Mouse (Mus musculus) inflammation-experienced regulatory T-cells (primary cell): ENCODE data around the gene Gm20388. TPM values are rescaled to one million over a fixed set of nuclear protein-coding genes. Genes with fewer than 3 reads are reported as not detected.

Experiments used
- polyA plus RNA-seq, 2 experiments: library from polyadenylated mRNA; unstranded; fragments of 100-300 nt; shearing (Covaris generic); gene quantifications; one replicate each; pipeline ENCODE4 v1.2.1; 2017

Gm20388 gene
- 10 to 100 TPM in 1 of 2 experiments, not detected in 1; 14.4 TPM for polyA plus RNA-seq

DNA sequence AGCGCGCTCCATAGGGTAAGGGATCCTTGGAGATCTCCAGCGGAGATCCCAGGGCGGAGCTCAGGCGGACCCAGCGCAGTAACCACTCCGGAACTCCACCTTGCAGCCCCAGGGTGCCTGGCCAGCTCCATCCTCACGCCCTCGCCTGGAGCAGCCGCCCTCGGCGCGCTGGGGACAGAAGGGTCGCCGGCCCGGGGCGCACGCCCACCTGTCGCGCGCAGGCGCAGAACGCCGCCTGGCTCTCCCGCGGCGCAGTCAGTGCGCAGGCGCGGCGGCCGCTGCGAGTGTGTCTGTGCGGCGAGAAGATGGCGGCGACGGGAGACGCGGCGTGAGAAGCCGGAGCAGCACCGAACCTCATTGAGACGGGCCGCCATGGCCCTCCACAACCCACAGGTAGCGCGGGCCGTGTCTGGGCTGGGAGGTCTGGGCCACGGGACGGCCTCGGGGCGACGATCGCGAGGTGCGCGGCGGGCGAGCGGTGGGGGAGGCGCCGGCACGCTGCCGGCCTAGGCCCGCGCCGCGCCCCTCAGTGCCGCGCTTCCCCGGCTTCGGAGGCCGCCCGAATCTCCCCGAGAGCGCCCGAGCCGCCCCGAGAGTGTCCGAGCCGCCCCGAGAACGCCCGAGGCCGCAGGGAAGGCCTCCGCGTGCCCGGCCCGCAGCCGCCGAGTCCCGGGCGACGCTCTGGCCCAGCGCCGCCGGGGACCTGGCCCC lies at the start of gene Gm20388:
Gene Gm20388 (plus strand): TSS at position 295 of the 711 bp plus-strand sequence.

DNA sequence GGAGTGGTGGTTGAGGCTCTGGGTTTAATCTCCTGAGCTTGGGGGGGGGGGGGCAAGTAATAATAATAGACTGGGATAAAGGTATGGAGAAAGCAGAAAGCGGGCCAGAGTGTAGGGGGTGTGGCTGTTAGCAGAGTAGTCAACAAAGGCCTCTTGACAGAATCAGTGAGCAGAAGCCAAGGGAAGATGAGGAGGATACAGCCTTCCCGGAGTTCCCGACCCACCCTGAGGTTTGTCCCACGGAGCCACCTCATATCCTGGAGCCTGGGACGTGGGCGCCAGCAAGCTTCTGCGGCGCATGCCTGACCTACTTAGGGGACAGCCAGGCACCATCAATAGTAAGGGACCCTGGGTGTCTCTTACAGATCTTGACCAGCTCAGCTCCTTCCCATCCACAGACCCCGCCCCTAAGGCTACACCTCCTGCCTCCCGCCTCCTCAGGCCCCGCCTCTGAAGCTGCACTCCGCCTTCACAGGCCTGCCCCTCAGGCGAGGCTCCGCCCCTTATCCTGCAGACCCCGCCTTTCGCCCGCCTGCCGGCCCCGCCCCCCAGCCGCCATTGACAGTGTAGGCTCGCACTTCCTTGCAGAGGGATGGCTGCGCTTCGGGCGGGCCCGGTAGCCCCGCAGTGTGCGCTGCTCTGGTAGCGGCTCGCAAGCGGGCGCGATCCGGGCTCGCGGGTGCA lies 48.8 kb upstream of the Gm20388 start, which contains the start of gene Klhl36:
Gene Klhl36 (plus strand): TSS at position 561 of the 684 bp plus-strand sequence.

DNA sequence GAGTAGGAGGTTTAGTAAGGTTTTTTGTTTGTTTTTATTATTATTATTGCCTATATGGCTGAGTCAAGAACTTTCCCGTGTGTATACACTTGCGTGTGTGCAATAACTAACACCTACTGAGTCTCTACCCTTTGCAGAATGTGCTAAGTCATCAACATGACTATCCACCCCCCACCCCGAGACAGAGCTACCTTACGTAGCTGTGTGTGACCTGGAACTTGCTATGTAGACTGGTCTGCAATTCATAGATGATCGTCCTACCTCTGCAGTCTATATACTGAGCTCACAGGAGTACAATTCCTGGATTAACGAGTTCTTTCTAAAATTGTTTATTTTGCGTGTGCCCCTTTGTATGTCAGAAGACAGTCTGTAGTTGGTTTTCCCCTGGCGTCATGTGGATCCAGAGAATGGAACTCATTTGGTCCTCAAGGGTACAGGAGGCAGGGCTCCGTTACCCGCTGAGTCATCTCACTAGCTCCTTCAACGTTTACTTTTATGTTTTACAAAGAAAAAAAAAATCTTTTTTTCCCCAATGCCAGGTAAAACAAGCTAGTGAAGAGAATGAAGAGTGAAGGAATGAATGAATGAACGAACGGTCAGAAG lies 596 bp upstream of the Gm20388 start, which contains the start of gene Usp10:
Gene Usp10 (plus strand): TSS at position 417 of the 603 bp plus-strand sequence.

DNA sequence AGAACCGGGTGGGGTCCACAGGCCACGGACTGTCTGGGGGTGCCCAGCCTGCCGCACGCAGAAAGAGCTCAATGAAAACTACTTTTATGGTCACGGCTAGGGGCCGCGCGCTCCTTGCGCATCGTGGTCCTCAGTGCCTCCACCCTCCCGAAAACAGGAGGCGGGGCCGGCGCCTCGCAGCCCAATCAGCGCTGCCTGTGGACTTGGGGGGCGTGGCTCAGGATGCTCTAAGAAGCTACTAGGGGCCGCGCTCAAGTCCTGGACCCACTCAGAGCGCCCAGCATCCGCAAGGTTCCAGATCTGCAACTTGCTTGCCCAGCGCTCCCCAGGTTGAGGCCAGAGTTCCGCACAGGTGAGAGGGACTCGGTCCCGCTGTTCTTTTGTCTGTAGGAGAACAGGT lies 81.6 kb downstream of the Gm20388 start, which contains the start of gene Crispld2:
Gene Crispld2 (plus strand): TSS at position 190 of the 400 bp plus-strand sequence.

DNA sequence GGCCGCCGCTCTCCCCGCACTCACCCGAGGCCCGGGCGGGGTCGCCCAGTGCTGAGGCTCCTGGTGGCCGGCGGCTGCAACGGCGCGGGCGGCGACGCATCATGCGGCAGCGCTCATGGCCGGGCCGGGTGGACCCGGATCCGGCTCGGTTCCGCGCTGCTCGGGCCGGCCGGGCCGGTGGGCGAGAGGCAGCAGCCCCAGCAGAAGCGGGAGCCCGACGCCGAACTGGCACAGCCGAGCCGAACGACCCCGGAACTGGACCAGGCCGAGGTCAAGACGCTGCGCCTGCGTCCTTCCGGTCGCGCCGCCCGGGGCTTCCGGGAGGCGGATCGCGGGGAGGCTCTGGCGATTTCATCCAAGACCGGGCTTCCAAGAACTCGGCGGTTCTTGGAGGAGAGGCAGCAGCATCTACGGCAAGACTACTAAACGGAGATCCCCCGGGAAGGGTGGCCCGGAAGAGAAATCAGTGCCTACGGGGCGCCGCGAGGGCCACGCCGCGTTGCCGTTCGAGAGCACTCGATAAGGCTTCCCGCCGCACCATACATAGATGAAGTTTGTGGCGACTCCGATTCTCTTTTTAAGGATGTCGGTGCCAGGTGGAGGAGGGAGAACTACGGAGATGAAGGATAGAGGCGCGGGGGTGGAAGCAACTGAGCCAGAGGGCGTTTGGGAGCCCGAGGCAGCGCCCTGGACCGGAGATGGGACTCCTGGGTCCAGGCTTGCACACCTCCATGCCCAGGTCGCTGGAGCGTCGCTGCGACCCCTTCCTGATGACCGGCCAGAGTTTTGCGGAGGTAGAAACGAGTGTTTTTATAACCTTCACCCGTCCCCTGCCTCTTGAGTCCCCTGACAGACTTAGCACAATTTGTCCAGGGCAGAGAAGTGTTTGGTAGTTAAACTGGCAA lies 190.7 kb downstream of the Gm20388 start, which contains the start of gene Zdhhc7:
Gene Zdhhc7 (minus strand): TSS at position 415 of the 905 bp plus-strand sequence.

DNA sequence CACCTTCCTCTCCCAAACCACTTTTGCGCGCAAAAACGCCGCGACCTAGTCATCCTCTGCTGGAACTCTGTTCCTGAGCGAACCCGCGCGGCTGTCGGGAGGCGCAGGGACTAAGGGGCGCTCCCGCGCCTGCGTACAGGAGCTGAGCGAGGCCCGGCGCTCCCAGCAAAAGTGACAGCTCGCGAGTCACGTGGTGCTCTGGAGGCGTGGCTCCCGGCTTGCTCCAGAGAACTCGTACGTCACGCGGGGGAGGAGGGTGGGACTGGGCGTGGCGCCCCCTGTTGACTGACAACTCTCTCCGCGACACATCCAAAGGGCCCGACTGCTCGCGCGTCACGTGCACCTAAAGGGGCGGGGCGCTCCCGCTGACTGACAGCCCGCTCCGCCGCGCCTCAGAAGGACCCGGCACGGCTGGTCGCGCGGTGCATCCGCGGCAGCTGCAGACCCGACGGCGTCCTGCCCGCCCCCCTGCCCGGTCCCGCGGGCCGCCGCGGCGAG lies 203.2 kb downstream of the Gm20388 start, which contains the start of gene 6430548M08Rik:
Gene 6430548M08Rik (plus strand): TSS at position 395 of the 498 bp plus-strand sequence.

DNA sequence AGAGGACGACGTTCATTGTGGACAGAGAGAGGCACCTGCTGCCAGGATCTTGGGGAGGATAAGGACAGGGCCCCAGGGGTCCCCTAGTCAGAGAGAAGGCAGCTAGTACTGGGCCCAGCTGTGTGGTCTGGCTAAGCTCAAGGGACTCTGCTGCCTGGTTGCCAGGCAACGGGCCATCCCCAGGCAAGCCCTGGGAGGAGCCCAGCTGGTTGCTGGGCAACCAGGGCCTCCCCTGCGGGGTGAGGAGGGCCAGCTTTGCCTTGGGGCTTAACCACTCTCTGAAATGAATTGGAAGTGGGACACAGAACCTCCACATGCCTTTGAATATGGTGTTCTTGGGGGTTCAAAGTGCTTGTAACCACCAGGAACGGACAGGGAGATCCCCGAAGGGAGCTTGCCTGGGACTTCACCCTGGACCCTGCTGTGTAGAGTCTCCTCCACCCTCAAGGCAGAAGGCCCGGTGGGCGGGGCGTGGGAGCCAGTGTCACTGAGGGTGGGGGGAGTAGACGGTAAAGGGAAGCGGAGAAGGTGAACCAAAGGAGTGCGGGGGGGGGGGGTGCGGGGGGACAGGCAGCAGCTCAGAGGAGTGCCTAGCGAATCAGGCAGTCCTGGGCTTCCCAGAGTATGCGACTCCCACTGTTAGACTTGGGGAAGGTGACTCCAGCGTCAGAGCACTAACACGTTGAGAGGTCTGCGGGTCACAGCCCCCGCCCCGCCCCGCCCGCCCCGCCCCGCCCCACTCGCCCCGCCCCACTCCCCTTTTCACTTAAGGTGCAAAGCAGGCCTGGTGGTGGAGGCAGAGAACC lies 266.9 kb downstream of the Gm20388 start, which contains the start of gene Fam92b:
Gene Fam92b (minus strand): TSS at position 149 of the 806 bp plus-strand sequence.

DNA sequence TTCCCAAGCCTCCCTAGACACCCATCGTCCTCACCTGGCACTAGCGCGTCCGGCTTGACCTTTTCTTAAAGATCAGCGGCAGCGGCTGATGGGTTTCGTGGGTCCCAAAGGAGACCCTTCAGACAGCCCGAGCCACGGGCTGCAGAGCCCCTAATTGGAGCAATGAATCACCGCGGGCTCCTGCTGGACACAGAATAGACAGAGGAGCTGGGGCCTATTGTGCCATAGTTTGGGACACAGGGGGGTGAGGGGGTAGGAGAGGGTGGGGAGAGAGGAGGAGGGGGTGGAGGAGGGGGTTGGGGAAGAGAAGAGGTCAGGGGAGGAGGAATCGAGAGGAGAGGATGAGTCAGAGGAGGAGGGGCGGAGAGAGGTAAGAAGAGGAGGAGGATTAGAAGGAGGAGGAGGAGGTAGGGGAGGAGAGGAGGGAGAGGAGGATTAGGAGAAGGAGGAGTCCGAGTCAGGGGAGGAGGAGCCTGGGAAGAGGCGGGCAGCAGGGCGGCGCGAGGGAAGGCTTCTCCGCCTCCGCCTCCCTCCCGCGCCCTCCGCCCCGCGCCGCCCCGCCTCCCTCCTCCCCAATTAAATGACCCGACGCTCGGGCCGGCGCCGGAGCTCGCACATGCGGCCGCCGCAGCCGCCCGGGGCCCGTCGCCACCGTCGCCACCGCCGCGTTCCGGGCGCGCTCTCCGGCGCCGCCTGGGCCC lies 317.4 kb downstream of the Gm20388 start, which contains the start of gene Gse1:
Gene Gse1 (plus strand): TSS at position 566 of the 701 bp plus-strand sequence.

DNA sequence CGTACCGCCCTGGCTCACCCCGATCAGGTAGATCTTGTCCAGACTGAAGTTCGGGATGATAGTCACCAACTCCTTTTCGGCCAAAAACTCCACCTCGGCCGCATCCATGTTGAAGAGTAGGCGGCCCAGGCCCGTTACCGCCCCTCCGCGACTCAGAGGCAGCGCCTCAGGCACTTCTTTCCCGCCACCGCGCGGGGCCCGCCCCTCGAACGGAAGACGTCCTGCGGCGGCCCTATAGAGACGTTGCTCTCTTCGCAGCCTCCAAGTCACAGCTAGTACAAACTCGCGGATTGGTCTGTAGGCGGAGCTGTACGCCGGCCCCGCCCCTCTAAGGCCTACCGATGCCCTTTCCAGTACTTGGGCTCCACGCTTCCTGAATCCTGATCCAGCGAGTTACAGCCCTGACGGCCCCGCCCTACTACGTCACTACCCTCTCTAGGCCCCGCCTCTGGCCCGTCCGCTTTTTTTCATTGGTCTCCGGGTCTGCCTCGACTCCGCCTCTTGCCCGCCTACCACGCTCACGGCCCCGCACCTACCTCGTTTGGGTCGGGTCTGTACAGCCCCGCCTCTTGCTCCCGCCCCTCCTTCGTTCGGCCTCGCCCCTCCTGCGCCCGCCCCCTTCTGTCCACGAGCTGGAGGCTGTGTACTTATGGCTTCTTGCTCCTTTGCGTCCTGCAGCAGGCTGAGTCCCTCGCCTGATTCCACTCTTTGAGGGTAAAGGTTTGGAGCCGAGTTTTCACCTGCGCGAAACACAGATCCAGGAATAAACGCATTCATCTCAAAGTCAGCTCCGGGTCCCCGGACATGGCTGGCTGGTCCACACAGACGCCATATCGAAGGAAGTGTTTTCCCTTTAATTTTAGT lies 678.5 kb downstream of the Gm20388 start, which contains the start of gene Gins2:
Gene Gins2 (minus strand): TSS at position 397 of the 864 bp plus-strand sequence.

DNA sequence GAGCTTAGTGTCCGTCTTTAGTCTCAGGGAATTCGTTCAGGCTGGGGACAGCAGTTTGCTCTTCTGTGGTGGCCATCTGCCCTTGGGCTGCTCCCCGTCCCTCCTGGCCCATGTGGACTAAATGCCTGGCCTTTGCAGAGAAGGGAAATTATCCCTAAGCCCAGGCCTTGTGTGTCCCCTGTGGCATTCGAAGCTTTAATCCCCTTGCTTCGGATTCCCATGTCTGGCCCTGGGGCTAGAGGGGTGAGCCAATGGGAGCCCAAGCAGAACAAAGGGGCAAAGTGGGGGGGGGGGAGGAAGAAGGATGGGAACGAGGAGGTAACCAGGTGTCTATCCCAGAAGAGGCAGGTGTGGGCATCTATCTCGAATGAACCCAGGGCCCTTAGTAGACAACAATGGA lies 736.9 kb downstream of the Gm20388 start, which contains the start of gene 1190005I06Rik:
Gene 1190005I06Rik (minus strand): TSS at position 101 of the 400 bp plus-strand sequence.

DNA sequence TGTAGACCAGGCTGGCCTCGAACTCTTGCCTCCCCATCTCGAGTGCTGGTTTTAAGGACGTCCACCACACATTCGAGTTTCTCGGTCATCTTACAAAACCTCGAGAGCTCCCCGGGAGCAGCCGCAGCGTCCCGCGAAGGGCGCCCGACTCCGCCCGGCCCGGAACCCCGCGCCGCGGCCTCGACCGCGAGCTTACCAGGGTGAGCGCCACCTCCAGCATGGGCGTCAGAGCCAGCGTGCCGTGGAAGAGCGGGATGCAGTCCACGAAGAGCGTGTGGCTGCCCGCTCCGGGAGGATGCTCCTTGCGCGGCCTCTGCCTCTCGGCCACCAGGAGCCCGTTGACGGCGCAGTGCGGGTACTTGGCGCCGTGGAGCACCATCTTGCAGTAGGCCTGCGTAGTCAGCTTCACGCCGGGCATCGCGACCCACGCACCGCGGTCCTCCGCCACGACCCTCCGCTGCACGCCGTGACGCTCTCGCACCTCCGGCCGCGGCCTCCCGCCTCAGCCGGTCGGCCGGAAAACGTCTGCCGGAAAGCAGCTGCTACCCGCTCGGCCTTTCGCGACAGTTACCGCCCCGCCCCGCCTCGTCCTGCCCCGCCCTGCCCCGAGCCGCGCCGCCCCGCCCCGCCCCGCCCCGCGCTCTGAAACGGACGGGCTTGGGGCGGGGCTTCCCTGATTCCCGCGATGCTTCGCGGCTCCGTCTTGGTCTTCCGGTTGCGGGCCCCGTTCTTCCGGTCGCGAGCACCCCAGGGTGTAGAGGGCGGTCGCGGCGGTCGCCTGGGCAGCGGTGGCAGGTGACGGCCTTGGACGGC lies 757.1 kb downstream of the Gm20388 start, which contains the start of the genes Gm27021 and Cox4i1:
Gene Gm27021 (minus strand): TSS at position 519 of the 813 bp plus-strand sequence.
Gene Cox4i1 (plus strand): TSS at position 662 of the 813 bp plus-strand sequence.

DNA sequence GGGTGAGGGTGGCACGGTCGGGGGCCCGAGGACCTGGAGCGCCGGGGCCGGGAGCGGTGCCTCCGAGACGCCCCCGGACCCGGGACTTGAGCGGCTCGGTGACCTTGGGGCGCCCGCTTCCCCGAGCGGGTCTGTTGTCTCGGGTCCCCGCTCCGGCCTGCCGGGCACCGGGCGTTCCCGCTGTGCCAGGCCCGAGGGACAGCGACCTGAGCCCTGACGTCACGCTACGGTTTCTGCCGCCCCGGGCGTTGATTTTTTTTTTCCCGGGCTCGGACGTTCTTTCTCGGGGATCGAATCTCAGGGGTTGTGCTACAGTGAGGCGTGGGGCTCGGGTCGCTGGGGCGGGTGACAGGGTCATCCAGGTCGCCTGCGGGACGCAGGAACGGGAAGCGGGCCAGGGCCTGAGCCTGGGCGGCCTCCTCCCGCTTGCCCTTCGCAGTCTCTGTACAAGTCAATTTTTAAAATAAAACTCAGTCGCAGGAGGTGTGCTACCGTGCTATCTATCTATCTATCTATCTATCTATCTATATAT lies 757.8 kb downstream of the Gm20388 start, which contains the start of gene Emc8:
Gene Emc8 (minus strand): TSS at position 200 of the 532 bp plus-strand sequence.

DNA sequence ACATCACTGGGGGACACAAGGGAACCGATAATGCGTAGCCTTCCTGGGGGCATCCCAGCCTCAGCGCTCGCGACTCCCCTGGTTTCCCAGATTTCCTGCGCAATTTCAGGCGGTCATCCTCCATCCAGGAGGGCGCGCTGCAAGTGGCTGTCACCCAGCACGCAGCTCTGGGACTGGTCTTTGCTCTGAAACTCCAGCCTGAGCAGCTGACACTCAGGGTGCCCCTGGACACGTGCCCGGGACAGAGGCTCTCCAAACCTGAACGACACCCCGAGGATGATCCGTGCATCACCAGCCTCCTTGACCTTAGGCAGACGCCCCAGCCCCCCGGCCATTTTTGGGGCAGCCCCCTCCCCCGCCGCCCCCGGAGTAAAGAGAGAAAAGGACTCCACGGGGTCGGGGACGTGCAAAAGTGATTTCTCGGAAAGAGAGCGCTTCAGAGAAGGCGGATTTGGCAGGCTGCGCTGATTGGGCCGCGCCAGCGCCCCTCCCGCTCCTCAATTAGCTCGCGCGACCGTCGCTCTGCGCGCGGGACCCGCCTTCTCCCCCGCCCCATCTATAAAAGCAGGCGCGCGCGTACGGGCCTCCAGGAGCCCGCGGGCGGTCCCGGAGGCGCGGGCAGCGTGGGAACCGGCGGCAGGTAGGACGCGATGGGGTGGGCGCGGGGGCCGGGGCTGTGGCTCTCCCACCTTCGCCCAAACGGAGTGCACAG lies 825.3 kb downstream of the Gm20388 start, which contains the start of gene Irf8:
Gene Irf8 (plus strand): TSS at position 589 of the 712 bp plus-strand sequence.

DNA sequence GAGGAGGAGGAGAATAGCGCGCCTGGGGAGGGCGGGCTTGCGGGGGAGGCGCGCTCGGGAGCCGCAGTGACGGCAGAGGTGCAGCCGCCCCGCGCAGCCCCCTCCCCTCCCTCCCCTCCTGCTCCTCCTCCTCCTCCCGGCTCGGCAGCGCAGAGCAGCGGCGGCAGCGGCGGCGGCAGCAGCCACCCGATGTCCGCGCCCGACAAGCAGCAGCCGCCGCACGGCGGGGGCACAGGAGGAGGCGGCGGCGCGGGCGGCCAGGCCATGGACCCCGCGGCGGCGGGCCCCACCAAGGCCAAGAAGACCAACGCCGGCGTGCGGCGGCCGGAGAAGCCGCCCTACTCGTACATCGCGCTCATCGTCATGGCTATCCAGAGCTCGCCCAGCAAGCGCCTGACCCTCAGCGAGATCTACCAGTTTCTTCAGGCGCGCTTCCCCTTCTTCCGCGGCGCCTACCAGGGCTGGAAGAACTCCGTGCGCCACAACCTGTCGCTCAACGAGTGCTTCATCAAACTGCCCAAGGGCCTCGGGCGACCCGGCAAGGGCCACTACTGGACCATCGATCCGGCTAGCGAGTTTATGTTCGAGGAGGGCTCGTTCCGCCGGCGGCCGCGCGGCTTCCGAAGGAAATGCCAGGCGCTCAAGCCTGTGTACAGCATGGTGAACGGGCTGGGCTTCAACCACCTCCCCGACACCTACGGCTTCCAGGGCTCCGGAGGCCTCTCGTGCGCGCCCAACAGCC lies 1173.7 kb downstream of the Gm20388 start, which contains the start of gene Foxf1:
Gene Foxf1 (plus strand): TSS at position 177 of the 742 bp plus-strand sequence.

